Mouse (Mus musculus) limb, embryonic 10.5 days (tissue): ENCODE data around the gene Slc25a3. TPM values are rescaled to one million over a fixed set of nuclear protein-coding genes. Genes with fewer than 3 reads are reported as not detected.
A peak's percentile ranks its signal among the peaks of the same experiment; 100 is the strongest.

Experiments used
- DNase-seq: peaks from one replicate; pipeline ENCODE4 v3.0.0-alpha.2; 2017; ENCODE audit warnings: low spot score
- H3K27ac ChIP-seq: fragments of 300-500 bp; sonication (generic); 2 replicates; pipeline ENCODE4 v1.5.1; 2016; ENCODE audit warnings: mild to moderate bottlenecking
- H3K27me3 ChIP-seq: fragments of 300-500 bp; sonication (generic); 2 replicates; pipeline ENCODE4 v1.6.1; 2016; ENCODE audit warnings: low read depth, mild to moderate bottlenecking; ENCODE audit not compliant: poor library complexity, severe bottlenecking
- H3K36me3 ChIP-seq: fragments of 300-500 bp; sonication (generic); 2 replicates; pipeline ENCODE4 v1.6.1; 2016; ENCODE audit warnings: mild to moderate bottlenecking, moderate library complexity
- H3K4me1 ChIP-seq: fragments of 300-500 bp; sonication (generic); 2 replicates; pipeline ENCODE4 v1.6.1; 2016
- H3K4me3 ChIP-seq: fragments of 300-500 bp; sonication (generic); 2 replicates; pipeline ENCODE4 v1.5.1; 2016; ENCODE audit warnings: mild to moderate bottlenecking, moderate library complexity
- H3K9me3 ChIP-seq: fragments of 300-500 bp; sonication (generic); replicated peaks from 2 replicates; pipeline ENCODE4 v1.6.1; 2016; ENCODE audit warnings: mild to moderate bottlenecking
- WGBS: fragments of 180-500 bp; shearing (Covaris S2); methylation state at CpG from one replicate; pipeline ENCODE4 v1.1.7; 2016; 5-methylcytosine and 5-hydroxymethylcytosine counted together
- polyA plus RNA-seq: library from polyadenylated mRNA; unstranded; fragments of >200 nt; fragmentation: Nextera tagmentation; extraction: Ambion mirVana; gene quantifications from 2 replicates; pipeline ENCODE4 v1.2.1, GENCODE M21; 2016

Slc25a3 gene
- polyA plus RNA-seq, 1 experiment from 2014 or later, result 412 TPM

GRCm38 (mm10) chr10:91101936-91102335, 21.9 kb downstream of the Slc25a3 start:
- Histone ChIP-seq H3K27ac (no peak overlapping the region), H3K4me1 (no peaks in the 10 kb centered on the region), H3K27me3 (no peaks in the 10 kb centered on the region), H3K36me3 (peaks cover 13% of the 10 kb centered on the region), H3K9me3 (0 out of 2 replicates have a peak, but pooled peaks cover 2% of the 10 kb centered on the region), H3K4me3 (no peak overlapping the region)
- WGBS, result 94% methylated on average over 25 of the region's 25 CpGs
- no peak for DNase-seq

DNA sequence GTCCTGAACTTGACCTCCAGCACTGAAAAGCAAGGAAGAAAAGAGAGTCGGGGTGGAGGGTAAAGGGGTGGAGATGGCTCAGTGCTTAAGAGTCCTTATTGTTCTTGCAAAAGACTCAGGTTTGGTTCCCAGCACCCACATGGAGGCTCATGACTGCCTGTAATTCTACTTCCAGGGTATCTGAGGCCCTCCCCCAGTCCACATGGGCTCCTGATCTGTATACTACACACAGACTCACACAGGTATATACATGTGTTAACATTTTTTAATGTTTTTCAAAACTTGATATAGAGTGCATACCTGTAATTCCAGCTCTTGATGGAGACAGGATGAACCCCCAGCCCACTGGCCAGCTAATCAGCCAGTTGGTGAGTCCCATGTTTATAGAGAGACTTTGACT, 23.8 kb downstream of the Slc25a3 start:
- H3K4me1 ChIP-seq, result no peaks in the 10 kb centered on the region
- no peak for DNase-seq
- no peaks in the 10 kb centered on the region for H3K27me3 ChIP-seq
- 77% methylated on average over 1 of the region's 1 CpGs for WGBS
- 0 out of 2 replicates have a peak, but pooled peaks cover 2% of the 10 kb centered on the region for H3K9me3 ChIP-seq
- no peak overlapping the region for H3K27ac ChIP-seq
- H3K4me3 ChIP-seq, result no peak overlapping the region
- peaks cover 19% of the 10 kb centered on the region for H3K36me3 ChIP-seq

GRCm38 (mm10) chr10:91098056-91098455, 25.8 kb downstream of the Slc25a3 start:
- Histone ChIP-seq H3K27ac (no peak overlapping the region), H3K36me3 (peaks cover 24% of the 10 kb centered on the region), H3K9me3 (0 out of 2 replicates have a peak, but pooled peaks cover 2% of the 10 kb centered on the region), H3K4me3 (no peak overlapping the region), H3K4me1 (no peaks in the 10 kb centered on the region), H3K27me3 (no peaks in the 10 kb centered on the region)
- DNase-seq, result no peak
- 92% methylated on average over 8 of the region's 8 CpGs for WGBS

DNA sequence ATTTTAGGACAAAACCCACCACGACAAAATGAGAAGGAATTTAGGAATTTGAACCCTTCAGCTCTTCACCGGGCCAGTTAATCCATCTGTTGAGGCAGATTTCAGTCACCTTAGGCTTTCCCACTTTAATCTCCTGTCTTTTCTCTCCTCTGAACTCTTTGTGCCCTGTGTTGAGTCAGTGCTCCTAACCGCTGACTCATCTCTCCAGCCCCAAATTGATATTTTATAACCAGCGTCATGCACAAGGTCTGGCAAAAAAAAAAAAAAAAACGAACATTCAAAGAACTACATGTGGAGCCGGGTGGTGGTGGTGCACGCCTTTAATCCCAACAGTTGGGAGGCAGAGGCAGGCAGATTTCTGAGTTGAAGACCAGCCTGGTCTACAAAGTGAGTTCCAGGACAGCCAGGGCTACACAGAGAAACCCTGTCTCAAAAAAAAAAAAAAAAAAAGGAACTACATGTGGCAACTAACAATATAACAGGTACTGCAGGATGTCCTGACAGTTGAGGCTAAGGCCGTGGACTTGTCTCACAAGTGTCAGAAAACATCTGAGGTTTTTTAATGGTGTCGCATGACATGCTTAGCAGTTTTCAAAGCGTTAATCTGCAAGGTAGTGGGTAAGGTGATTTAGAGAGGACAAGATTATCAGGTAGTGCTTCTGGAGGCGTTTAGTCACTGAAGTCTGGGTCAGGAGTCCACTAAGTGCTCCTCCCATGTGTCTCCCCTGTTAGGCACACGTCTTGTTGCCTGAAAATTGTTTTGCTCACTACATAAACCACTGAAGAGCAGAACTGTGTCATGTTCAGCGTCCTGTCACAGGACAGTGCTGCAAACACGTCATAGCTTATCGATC, 29.4 kb downstream of the Slc25a3 start:
- DNase-seq, result peak; percentile 11
- Histone ChIP-seq H3K27ac (no peak overlapping the region), H3K4me3 (no peak overlapping the region), H3K27me3 (no peaks in the 10 kb centered on the region), H3K4me1 (no peaks in the 10 kb centered on the region), H3K9me3 (no peaks in the 10 kb centered on the region), H3K36me3 (peaks cover 11% of the 10 kb centered on the region)
- WGBS, result 88% methylated on average over 15 of the region's 15 CpGs

GRCm38 (mm10) chr10:91092812-91093211, 31.0 kb downstream of the Slc25a3 start:
- Histone ChIP-seq H3K4me1 (no peaks in the 10 kb centered on the region), H3K27me3 (no peaks in the 10 kb centered on the region), H3K27ac (no peak overlapping the region), H3K36me3 (peaks cover 11% of the 10 kb centered on the region), H3K4me3 (no peak overlapping the region), H3K9me3 (no peaks in the 10 kb centered on the region)
- DNase-seq, result no peak
- WGBS, result 90% methylated on average over 4 of the region's 4 CpGs

GRCm38 (mm10) chr10:91083393-91083927, 40.4 kb downstream of the Slc25a3 start:
- H3K4me1 ChIP-seq, result no peaks in the 10 kb centered on the region
- WGBS, result 57% methylated on average over 12 of the region's 12 CpGs
- H3K27me3 ChIP-seq, result no peaks in the 10 kb centered on the region
- peaks cover 11% of the 10 kb centered on the region for H3K36me3 ChIP-seq
- H3K9me3 ChIP-seq, result no peaks in the 10 kb centered on the region
- peak overlapping the region; percentile 93 for H3K27ac ChIP-seq
- peak overlapping the region; percentile 89 for H3K4me3 ChIP-seq
- no peak for DNase-seq

DNA sequence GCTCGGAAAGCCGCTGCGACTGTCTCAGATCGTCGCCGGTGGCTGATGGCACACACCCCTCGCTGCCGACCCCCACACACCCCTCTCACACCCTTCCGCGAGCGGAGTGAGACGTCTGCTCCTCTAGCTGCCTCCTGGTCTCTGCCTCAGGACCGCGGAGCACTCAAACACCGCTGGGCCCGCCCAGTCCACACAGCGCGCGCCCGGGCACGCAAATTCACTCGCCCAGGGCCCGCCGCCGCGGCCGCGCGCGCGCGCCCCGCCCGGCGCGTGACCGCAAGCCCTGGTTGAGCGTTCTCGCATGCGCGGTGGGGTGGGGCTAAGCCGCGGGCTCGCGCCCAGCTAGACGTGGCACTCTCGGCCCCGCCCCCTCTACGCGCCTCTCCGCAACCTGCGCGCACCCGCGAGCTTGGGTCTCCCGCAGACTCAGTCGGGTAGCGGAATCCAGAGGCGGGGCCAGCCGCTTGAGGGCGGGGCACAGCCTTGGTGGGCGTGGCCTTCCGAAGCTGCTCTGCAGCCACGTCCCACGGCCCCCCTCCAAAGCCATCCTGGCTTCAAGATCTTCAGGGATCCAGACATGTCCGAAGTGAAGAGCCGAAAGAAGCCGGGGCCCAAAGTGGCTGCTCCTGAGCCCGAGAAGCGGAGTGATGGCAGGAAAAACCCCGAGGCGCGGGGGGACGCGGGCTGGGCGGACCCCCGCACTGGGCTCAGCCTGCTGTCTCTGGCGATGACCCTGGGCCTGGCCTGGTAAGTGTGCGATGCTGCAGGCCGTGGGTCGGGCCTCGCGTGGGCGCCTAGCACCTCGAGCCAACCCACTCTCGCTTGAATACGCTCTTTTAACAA, 41.1 kb downstream of the Slc25a3 start, which contains the start of the genes Apaf1 and Ikbip:
Apaf1 (minus strand) TSS at position 221 of the 843 bp plus-strand sequence.
Ikbip (plus strand) TSS at position 391 of the 843 bp plus-strand sequence.
- Histone ChIP-seq H3K27me3 (no peaks in the 10 kb centered on the region), H3K9me3 (no peaks in the 10 kb centered on the region), H3K27ac (peak within 1 kb of the TSS; percentile 93), H3K4me1 (no peaks in the 10 kb centered on the region), H3K36me3 (peaks cover 18% of the 10 kb centered on the region), H3K4me3 (peak within 1 kb of the TSS; percentile 89)
- peak; percentile 100 for DNase-seq
- WGBS, result under 1% methylated on average over 85 of the region's 87 CpGs

- Histone ChIP-seq H3K27ac (peak overlapping the region; percentile 93), H3K4me1 (no peaks in the 10 kb centered on the region), H3K4me3 (peak overlapping the region; percentile 89), H3K9me3 (no peaks in the 10 kb centered on the region), H3K27me3 (no peaks in the 10 kb centered on the region), H3K36me3 (peaks cover 26% of the 10 kb centered on the region)
- under 1% methylated on average over 27 of the region's 27 CpGs for WGBS
- no peak for DNase-seq
Observed at GRCm38 (mm10) chr10:91081959-91082507, 41.8 kb downstream of the Slc25a3 start.

DNA sequence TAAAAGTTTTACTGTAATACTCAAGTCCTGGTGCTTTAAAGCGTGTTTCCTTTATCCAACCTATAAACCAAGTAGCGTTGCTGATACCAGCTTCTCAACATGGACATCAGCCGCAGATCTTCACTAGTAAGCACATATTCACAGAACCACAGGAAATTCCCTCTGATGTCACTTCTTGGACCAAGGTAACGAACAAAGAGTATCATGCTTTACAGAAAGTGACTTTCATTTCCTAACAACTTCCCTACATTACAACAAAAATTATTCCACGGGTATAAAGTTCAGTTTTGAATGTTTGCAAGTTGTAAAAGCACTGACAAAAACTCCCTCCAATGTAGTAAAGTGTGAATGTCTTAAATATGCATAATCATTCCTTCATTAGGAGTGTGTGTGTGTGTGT, 43.3 kb downstream of the Slc25a3 start:
- Histone ChIP-seq H3K9me3 (no peaks in the 10 kb centered on the region), H3K27ac (no peak overlapping the region), H3K4me3 (no peak overlapping the region), H3K4me1 (no peaks in the 10 kb centered on the region), H3K27me3 (no peaks in the 10 kb centered on the region), H3K36me3 (peaks cover 40% of the 10 kb centered on the region)
- WGBS, result 90% methylated on average over 5 of the region's 5 CpGs
- no peak for DNase-seq

- no peaks in the 10 kb centered on the region for H3K27me3 ChIP-seq
- H3K36me3 ChIP-seq, result peaks cover 61% of the 10 kb centered on the region
- H3K4me1 ChIP-seq, result no peaks in the 10 kb centered on the region
- 87% methylated on average over 2 of the region's 2 CpGs for WGBS
- H3K4me3 ChIP-seq, result no peak overlapping the region
- DNase-seq, result no peak
- no peak overlapping the region for H3K27ac ChIP-seq
- no peaks in the 10 kb centered on the region for H3K9me3 ChIP-seq
Observed at GRCm38 (mm10) chr10:91076667-91077066, 47.2 kb downstream of the Slc25a3 start.

DNA sequence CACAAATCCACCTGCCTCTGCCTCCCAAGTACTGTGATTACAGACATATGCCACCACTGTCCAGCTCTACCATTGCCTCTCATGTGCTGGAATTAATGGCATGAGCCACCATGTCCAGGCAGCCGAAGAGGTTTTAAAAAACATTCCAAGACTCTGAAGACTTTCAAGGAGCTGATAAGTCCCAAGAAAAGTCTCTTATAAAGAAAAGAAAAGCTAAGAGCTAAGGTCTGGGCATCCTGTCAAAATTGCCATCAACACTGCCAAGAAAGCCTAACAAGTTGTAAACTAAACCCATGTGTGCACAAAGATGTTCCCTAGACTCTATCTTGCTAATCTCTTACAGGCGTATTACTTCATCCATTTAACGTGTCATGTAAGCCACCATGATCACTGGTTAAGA, 50.5 kb downstream of the Slc25a3 start:
- H3K4me3 ChIP-seq, result no peak overlapping the region
- no peaks in the 10 kb centered on the region for H3K9me3 ChIP-seq
- peaks cover 62% of the 10 kb centered on the region for H3K36me3 ChIP-seq
- no peak for DNase-seq
- no peak overlapping the region for H3K27ac ChIP-seq
- H3K27me3 ChIP-seq, result no peaks in the 10 kb centered on the region
- 92% methylated on average over 3 of the region's 3 CpGs for WGBS
- no peaks in the 10 kb centered on the region for H3K4me1 ChIP-seq

- 77% methylated on average over 1 of the region's 1 CpGs for WGBS
- Histone ChIP-seq H3K27me3 (no peaks in the 10 kb centered on the region), H3K27ac (no peak overlapping the region), H3K4me1 (no peaks in the 10 kb centered on the region), H3K9me3 (no peaks in the 10 kb centered on the region), H3K36me3 (peaks cover 59% of the 10 kb centered on the region), H3K4me3 (no peak overlapping the region)
- no peak for DNase-seq
Observed at GRCm38 (mm10) chr10:91071768-91072167, 52.1 kb downstream of the Slc25a3 start.
